Mouse (Mus musculus) heart, embryonic 16.5 days (tissue): Measurements from ENCODE around the gene Raver2. TPM values are rescaled to one million over a fixed set of nuclear protein-coding genes. Genes with fewer than 3 reads are reported as not detected.

ENCODE experiments used
- ATAC-seq: fragments of 200-750 bp; cut with Nextera tagmentation; replicated peaks from 2 replicates; pipeline ENCODE4 v1.8.0; 2017; ENCODE audit warnings: moderate number of reproducible peaks; ENCODE audit not compliant: insufficient read depth, low FRiP score; ENCODE audit errors: extremely low read depth
- H3K27ac ChIP-seq: fragments of 300-500 bp; sonication (generic); 2 replicates; pipeline ENCODE4 v1.5.1; 2014; ENCODE audit warnings: mild to moderate bottlenecking, low read length, control low read depth, moderate library complexity
- H3K27me3 ChIP-seq: fragments of 300-500 bp; sonication (generic); 2 replicates; pipeline ENCODE4 v1.6.1; 2014; ENCODE audit warnings: low read length, mixed read lengths; ENCODE audit not compliant: control insufficient read depth, insufficient read depth
- H3K36me3 ChIP-seq: fragments of 300-500 bp; sonication (generic); 2 replicates; pipeline ENCODE4 v1.6.1; 2014; ENCODE audit not compliant: control insufficient read depth, insufficient read depth
- H3K4me1 ChIP-seq: fragments of 300-500 bp; sonication (generic); 2 replicates; pipeline ENCODE4 v1.6.1; 2014; ENCODE audit warnings: low read length, mixed read lengths; ENCODE audit not compliant: control insufficient read depth, insufficient read depth
- H3K4me2 ChIP-seq: fragments of 300-500 bp; sonication (generic); 2 replicates; pipeline ENCODE4 v1.6.1; 2014; ENCODE audit warnings: low read depth, mild to moderate bottlenecking, control low read depth, low read length
- H3K4me3 ChIP-seq: fragments of 300-500 bp; sonication (generic); 2 replicates; pipeline ENCODE4 v1.5.1; 2014; ENCODE audit warnings: mild to moderate bottlenecking, control low read depth, low read length
- H3K9ac ChIP-seq: fragments of 300-500 bp; sonication (generic); 2 replicates; pipeline ENCODE4 v1.6.1; 2014; ENCODE audit warnings: low read length, control low read depth
- H3K9me3 ChIP-seq: fragments of 300-500 bp; sonication (generic); replicated peaks from 2 replicates; pipeline ENCODE4 v1.6.1; 2016; ENCODE audit warnings: low read length; ENCODE audit not compliant: control insufficient read depth
- WGBS: fragments of 180-500 bp; shearing (Covaris S2); extraction: QIAGEN DNeasy Blood & Tissue Kit; methylation state at CpG from one replicate; pipeline ENCODE4 v1.1.7; 2014; 5-methylcytosine and 5-hydroxymethylcytosine counted together
- polyA plus RNA-seq: library from polyadenylated mRNA; unstranded; fragments of >200 nt; fragmentation: Nextera tagmentation; extraction: Ambion mirVana; gene quantifications from 2 replicates; pipeline ENCODE4 v1.2.1, GENCODE M21; 2015

Raver2 gene
- polyA plus RNA-seq, 1 experiment from 2014 or later, result 4.2 TPM

GRCm38 (mm10) chr4:101137975-101138374, 69.2 kb downstream of the Raver2 start:
- Histone ChIP-seq H3K4me3 (no peak overlapping the region), H3K27ac (no peak overlapping the region), H3K36me3 (no peaks in the 10 kb centered on the region), H3K4me2 (no peak overlapping the region), H3K9ac (no peak overlapping the region), H3K4me1 (no peaks in the 10 kb centered on the region), H3K9me3 (no peaks in the 10 kb centered on the region), H3K27me3 (no peaks in the 10 kb centered on the region)
- WGBS, result 85% methylated on average over 11 of the region's 11 CpGs
- no peak for ATAC-seq

GRCm38 (mm10) chr4:101141768-101142167, 73.0 kb downstream of the Raver2 start:
- no peaks in the 10 kb centered on the region for H3K9me3 ChIP-seq
- H3K4me2 ChIP-seq, result no peak overlapping the region
- no peaks in the 10 kb centered on the region for H3K27me3 ChIP-seq
- ATAC-seq, result no peak
- no peak overlapping the region for H3K9ac ChIP-seq
- H3K4me1 ChIP-seq, result 0 out of 2 replicates have a peak, but pooled peaks cover 2% of the 10 kb centered on the region
- H3K36me3 ChIP-seq, result no peaks in the 10 kb centered on the region
- WGBS, result 69% methylated on average over 5 of the region's 5 CpGs
- H3K27ac ChIP-seq, result no peak overlapping the region
- H3K4me3 ChIP-seq, result no peak overlapping the region

- H3K9me3 ChIP-seq, result no peaks in the 10 kb centered on the region
- no peak for ATAC-seq
- no peak overlapping the region for H3K9ac ChIP-seq
- no peaks in the 10 kb centered on the region for H3K27me3 ChIP-seq
- WGBS, result 65% methylated on average over 4 of the region's 4 CpGs
- no peak overlapping the region for H3K27ac ChIP-seq
- H3K4me3 ChIP-seq, result no peak overlapping the region
- peaks cover 6% of the 10 kb centered on the region for H3K36me3 ChIP-seq
- H3K4me1 ChIP-seq, result 0 out of 2 replicates have a peak, but pooled peaks cover 2% of the 10 kb centered on the region
- H3K4me2 ChIP-seq, result no peak overlapping the region
Observed at GRCm38 (mm10) chr4:101143901-101144300, 75.1 kb downstream of the Raver2 start.

GRCm38 (mm10) chr4:101144361-101144760, 75.6 kb downstream of the Raver2 start:
- Histone ChIP-seq H3K4me2 (no peak overlapping the region), H3K27ac (no peak overlapping the region), H3K4me1 (0 out of 2 replicates have a peak, but pooled peaks cover 2% of the 10 kb centered on the region), H3K9me3 (no peaks in the 10 kb centered on the region), H3K27me3 (no peaks in the 10 kb centered on the region), H3K4me3 (no peak overlapping the region), H3K36me3 (peaks cover 6% of the 10 kb centered on the region), H3K9ac (no peak overlapping the region)
- no peak for ATAC-seq
- 71% methylated on average over 4 of the region's 4 CpGs for WGBS

GRCm38 (mm10) chr4:101144790-101145189, 76.0 kb downstream of the Raver2 start:
- Histone ChIP-seq H3K9ac (no peak overlapping the region), H3K36me3 (peaks cover 6% of the 10 kb centered on the region), H3K4me2 (no peak overlapping the region), H3K4me3 (no peak overlapping the region), H3K9me3 (no peaks in the 10 kb centered on the region), H3K27ac (no peak overlapping the region), H3K27me3 (no peaks in the 10 kb centered on the region), H3K4me1 (0 out of 2 replicates have a peak, but pooled peaks cover 2% of the 10 kb centered on the region)
- no peak for ATAC-seq
- 81% methylated on average over 7 of the region's 7 CpGs for WGBS

- Histone ChIP-seq H3K27me3 (no peaks in the 10 kb centered on the region), H3K4me2 (no peak overlapping the region), H3K9me3 (no peaks in the 10 kb centered on the region), H3K4me3 (no peak overlapping the region), H3K27ac (no peak overlapping the region), H3K9ac (0 out of 2 replicates have a peak overlapping the region, but pooled peaks have one; percentile 6), H3K4me1 (0 out of 2 replicates have a peak, but pooled peaks cover 2% of the 10 kb centered on the region), H3K36me3 (peaks cover 9% of the 10 kb centered on the region)
- WGBS, result 30% methylated on average over 9 of the region's 9 CpGs
- no peak for ATAC-seq
Observed at GRCm38 (mm10) chr4:101146047-101146745, 77.4 kb downstream of the Raver2 start.

- H3K36me3 ChIP-seq, result peaks cover 12% of the 10 kb centered on the region
- no peaks in the 10 kb centered on the region for H3K27me3 ChIP-seq
- no peak overlapping the region for H3K4me3 ChIP-seq
- 0 out of 2 replicates have a peak, but pooled peaks cover 2% of the 10 kb centered on the region for H3K4me1 ChIP-seq
- ATAC-seq, result no peak
- no peaks in the 10 kb centered on the region for H3K9me3 ChIP-seq
- H3K4me2 ChIP-seq, result no peak overlapping the region
- no peak overlapping the region for H3K27ac ChIP-seq
- H3K9ac ChIP-seq, result no peak overlapping the region
- 77% methylated on average over 11 of the region's 11 CpGs for WGBS
Observed at GRCm38 (mm10) chr4:101146891-101147655, 78.3 kb downstream of the Raver2 start.

- Histone ChIP-seq H3K9me3 (no peaks in the 10 kb centered on the region), H3K4me1 (peaks cover 4% of the 10 kb centered on the region), H3K4me3 (no peak overlapping the region), H3K4me2 (no peak overlapping the region), H3K9ac (no peak overlapping the region), H3K27ac (no peak overlapping the region), H3K27me3 (no peaks in the 10 kb centered on the region), H3K36me3 (peaks cover 52% of the 10 kb centered on the region)
- 52% methylated on average over 4 of the region's 4 CpGs for WGBS
- peak; percentile 63; the same call in 1 of the 2 replicates for ATAC-seq
Observed at GRCm38 (mm10) chr4:101155541-101155940, 86.8 kb downstream of the Raver2 start.

- no peak for ATAC-seq
- 86% methylated on average over 5 of the region's 5 CpGs for WGBS
Observed at GRCm38 (mm10) chr4:101157476-101157875, 88.7 kb downstream of the Raver2 start.

More at GRCm38 (mm10) chr4:101157476-101157875, 88.7 kb downstream of the Raver2 start:
- H3K27me3 ChIP-seq, result no peaks in the 10 kb centered on the region
- no peak overlapping the region for H3K9ac ChIP-seq
- H3K27ac ChIP-seq, result no peak overlapping the region
- peaks cover 50% of the 10 kb centered on the region for H3K36me3 ChIP-seq
- peaks cover 4% of the 10 kb centered on the region for H3K4me1 ChIP-seq
- H3K9me3 ChIP-seq, result no peaks in the 10 kb centered on the region
- no peak overlapping the region for H3K4me3 ChIP-seq
- no peak overlapping the region for H3K4me2 ChIP-seq
